Mouse (Mus musculus) testis, adult 2 months (tissue): ENCODE data around the gene Cacnb2.

Experiments used
- CTCF ChIP-seq: fragments of 200-500 bp; IDR thresholded peaks from 2 replicates; pipeline ENCODE4 v1.5.1; 2012; ENCODE audit warnings: low read depth, mild to moderate bottlenecking, inconsistent platforms, low read length, moderate library complexity; ENCODE audit not compliant: control insufficient read depth, insufficient read depth, insufficient replicate concordance
- POLR2A ChIP-seq: fragments of 200-500 bp; IDR thresholded peaks from 2 replicates; pipeline ENCODE4 v1.6.1; 2012; ENCODE audit warnings: low read depth, mild to moderate bottlenecking, inconsistent platforms, low read length, moderate library complexity; ENCODE audit not compliant: control insufficient read depth

DNA sequence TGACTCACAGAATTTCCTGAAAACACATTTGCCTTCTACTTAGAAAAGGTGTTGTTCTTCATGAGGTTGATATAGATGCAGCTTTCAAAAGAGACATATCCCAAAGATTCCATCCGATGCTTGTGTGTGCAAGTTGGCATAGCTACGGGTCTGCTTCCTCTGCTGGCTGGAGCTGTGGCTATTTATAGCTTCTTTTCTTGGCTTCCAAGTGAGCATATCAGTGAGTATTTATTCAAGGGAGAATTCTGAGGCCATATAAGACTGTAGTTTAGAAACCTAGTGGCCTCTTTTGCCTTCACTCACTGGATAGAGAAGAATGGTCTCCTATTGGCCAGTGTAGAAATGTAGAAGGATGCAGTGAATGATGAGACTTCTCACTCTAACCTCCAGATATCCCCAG lies 38.2 kb downstream of the Cacnb2 start:
- TF ChIP-seq POLR2A, result no peak
- no peak for TF ChIP-seq CTCF
